Mouse (Mus musculus): ENCODE data around the gene Pan2. TPM values are rescaled to one million over a fixed set of nuclear protein-coding genes. Genes with fewer than 3 reads are reported as not detected.
"Not testable (repeated sequence)": the region's sequence is repeated elsewhere in the genome, so short reads cannot be mapped to it uniquely, and the experiment has no call there.

Gene Pan2
- total RNA-seq, 2 experiments from 2014 or later: 12.9 to 13.2 TPM

DNA sequence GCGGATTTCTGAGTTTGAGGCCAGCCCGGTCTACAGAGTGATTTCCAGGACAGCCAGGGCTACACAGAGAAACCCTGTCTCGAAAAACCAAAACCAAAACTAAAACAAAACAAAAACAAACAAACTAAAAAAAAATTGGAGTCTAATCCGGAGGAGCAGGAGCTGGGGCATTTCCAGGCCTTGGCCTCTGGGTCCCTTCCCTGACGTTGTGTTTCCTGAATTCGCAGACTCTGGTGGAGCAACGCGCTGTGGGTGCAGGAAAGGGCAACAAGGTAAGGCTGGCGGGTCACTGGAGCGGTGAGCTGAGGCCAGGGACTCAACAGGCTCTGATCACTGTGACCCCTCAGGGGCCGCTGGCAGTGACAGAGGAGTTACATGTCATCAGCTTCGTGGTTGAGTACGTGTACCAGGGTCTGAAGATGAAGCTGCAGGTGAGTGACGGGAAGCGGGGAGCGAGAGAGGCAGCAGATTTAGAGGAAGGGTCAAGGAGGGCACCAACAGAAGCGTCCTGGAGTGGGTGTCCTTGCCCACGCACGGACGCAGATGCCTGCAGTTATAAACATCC, 20.2 kb upstream of the Pan2 start:
- no peak for DNase-seq (ENCODE audit: low spot score in 2 of 2)

DNA sequence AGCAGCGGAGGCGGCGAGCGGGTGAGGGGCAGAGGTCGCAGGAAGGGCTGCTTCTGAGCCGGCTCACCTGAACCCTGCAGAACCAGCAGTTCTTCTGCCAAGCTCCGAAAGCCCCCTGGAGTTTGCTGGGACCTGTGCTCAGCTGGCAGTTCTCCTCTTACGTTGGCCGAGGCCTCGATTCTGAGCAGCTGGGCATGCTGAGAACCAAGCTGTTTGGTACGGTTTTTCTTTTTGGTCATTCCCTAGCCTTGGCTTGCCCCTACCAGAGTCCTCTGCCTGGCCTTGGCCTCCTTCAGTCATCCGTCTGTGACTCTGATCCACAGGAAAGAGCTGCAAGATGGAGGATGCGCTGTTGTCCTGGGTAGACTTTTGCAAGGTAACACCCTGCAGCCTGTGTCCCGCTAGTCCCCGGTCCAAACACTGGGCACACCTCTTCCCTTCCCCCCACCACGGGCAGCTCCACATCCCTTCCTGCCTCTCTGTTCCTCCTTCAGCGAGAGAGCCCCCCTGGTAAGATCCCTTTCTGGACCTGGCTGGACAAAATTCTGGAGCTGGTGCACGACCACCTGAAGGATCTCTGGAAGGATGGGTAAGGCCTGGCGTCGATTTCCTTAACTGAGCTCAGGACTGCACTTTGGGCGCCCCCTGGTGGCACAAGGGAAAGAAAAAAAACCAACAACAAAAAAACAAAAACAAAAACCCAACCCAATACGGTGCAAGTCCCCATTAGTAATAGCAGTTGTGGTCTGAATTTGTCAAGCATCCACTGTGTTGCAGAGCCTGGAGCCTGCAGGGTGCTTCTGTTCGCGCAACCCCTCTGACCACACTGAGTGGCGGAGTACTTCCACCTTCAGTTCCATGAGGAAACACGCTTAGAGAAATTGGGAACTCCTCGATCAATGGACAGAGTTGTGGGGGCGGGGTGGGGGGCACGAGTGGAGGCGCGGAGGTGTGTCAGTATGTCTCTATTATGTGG, 19.2 kb upstream of the Pan2 start:
- peak in 1 of 2 experiments; percentile 70 for DNase-seq (ENCODE audit: low spot score in 2 of 2)

DNA sequence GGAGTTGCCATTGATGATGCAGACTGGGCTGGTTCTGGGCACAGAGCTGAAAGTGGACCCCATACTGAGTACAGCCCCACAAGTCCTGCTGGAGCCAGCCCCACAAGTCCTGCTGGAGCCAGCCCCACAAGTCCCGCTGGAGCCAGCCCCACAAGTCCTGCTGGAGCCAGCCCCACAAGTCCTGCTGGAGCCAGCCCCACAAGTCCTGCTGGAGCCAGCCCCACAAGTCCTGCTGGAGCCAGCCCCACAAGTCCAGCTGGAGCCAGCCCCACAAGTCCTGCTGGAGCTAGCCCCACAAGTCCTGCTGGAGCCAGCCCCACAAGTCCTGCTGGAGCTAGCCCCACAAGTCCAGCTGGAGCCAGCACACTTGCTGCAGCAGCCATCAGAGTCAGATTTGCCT, 12.5 kb upstream of the Pan2 start:
- DNase-seq (ENCODE audit: low spot score in 2 of 2): not testable (repeated sequence)

DNA sequence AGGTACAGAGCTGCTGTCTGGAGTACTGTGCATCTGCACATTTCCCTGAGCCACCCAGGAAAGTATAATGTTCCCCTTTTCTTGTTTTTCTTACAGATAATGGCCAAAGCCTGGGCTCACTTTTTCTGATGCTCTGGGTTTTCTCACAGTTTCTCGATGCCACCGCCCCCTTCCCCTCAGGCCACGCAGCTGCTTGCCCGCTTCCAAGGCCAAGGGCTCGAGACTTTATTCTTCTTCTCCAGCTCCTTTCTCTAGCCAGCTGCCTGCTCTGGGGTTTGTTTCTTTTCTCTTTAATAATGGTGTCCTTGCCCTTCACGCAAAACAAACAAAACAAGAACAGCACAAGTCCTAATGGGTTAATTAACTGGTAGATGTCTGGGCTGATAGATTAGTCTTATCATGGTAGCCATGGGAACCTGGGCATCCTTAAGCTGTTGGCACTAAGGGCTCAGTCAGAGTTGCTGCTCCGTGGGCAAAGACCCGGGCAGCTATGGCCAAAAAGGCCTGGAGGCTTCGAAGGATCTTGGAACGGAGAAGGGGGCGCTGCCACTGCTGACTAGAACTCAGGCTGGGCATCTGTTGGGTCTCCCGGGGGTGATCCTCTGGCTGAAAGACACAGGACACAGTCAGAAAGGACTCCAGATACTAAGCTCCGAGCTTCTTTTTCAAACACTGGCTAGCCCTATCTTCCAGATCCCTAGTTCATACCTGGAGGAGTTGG, 6.6 kb upstream of the Pan2 start:
- no peak for DNase-seq (ENCODE audit: low spot score in 2 of 2)

DNA sequence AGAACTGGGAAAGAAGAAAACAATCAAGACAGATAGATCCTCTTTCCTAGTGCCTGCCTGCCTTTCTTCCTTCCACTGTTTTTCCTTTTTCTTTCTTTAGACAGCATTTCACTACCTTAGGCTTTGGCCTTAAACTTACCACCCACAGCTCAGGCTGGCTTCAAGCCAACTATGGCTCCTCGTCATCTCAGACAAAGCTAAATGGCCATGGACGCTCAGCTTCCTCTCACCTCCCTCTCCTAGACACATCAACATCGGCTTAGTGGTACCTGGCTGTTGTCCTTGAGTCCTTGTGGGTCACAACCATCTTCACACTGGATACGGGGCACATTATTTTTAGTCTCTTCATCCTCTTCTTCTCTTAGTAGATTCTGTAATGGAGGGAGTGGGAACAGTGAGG, 5.9 kb upstream of the Pan2 start:
- no peak for DNase-seq (ENCODE audit: low spot score in 2 of 2)

DNA sequence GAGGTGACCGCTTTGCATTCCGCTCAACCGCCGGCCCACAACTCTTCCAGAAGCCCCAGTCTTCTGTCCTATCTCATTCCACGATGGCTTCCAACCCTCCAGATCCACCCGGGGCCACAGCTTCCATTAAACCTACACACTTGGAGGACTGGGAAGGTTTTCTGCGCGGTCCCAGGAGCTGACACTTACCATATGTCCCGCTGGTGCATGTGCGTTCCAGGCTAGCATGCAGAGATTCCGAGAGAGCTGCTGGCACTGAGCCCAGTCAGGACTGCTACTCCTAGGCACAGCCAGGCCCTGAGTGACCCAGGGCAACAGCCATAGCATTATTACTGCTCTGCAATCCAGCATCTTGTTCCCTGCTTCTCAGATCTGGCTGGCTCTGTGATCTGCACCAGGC, 5.5 kb upstream of the Pan2 start:
- no peak for DNase-seq (ENCODE audit: low spot score in 2 of 2)

DNA sequence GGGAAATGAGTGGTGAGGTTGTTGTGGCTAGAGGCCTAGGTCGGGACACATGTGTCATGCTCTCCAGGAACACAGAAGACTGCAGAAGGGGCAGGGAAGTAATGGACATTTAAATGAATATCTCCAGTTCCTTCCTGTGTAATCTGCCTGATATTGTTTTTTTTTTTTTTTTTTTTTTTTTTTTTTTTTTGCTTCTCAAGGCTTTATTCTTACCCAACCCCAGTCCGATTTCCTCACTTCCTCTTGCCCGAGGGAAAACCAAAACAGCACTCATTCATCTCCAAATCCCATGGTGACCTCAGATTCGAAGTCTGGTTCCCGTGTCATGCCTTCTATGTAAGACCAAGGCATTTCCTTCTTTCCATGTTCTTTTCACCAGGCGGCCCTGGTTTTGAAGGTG, 4.9 kb upstream of the Pan2 start:
- no peak for DNase-seq (ENCODE audit: low spot score in 2 of 2)

DNA sequence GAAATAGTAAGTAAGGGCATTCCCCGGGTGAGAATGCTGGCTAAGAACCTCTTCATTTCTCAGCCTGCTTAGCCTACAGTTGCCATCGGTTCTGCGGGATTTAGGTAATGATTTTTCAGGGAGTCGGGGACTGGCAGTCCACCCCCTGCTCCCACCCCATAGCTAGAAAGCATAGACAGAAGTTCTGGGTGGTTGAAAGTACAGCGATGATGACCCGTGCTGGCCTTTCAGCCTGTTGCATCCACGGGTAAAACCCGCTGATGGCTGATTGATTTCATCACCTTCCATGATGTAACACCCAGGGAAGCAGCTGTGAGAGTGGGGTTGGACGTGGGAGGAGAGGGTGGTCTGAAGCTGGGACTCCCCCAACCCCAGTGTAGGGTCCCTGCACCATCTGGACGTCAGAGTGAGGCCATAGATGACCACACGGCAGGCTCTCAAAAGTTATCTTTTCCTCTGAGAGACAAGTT, 4.4 kb upstream of the Pan2 start, which contains the start of gene Il23a:
TSS of gene Il23a (minus strand) at position 51 of the 470 bp plus-strand sequence.
- no peak for DNase-seq (ENCODE audit: low spot score in 2 of 2)

DNA sequence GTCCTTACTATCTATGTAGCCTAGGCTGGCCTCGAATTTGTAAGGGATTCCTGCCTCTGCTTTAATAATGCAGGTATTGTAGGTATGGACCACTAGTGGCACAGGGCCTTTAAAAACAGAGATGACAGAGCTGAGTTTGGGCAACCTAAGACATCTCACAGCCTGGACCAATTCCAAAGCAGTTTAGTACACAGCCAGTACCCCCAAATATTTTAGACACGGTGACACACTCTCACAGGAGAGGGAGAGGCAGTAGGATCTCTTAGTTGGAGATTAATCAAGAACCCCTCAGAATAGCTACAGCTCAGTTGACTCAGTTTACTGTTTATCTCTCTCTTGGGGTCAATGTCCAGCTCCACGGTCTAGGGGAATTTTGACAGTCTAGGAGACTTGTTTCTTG, 778 bp upstream of the Pan2 start:
- peak in 1 of 2 experiments; percentile 6 for DNase-seq (ENCODE audit: low spot score in 2 of 2)

DNA sequence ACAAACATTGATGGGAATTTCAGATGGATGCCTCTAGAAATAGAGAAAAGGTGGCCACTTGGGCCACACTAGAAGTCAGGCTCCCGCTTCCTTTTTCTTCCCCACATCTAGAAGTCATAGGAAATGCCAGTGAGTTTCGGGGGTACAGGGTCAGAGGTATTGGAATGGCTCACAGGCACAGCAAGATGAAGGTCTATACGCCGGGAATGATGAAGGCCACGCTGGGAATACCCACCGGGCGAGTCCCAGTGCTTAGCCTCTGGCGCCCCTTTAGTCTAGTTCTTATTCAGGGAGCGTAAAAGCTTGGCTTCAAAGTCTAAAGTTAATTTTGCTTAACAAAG, 380 bp upstream of the Pan2 start:
- DNase-seq (ENCODE audit: low spot score in 2 of 2): no peak

DNA sequence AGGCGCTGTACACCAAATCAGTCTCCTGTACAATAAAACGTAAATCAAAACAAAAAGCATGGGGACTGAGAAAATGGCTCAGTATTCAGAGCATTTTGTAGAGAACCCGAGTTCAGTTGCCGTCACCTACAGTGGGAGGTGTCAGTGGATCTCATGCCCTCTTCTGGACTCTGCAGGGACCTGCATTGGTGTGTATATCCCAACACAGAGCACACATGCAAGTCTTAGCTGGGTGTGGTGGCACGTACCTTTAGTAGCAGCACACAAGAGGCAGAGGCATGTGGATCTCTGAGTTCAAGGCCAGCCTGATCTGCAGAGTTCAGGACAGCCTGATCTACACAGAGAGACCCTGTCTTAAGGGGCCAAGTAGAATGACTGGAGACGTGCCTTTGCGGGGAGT, 6.5 kb downstream of the Pan2 start:
- DNase-seq (ENCODE audit: low spot score in 2 of 2): no peak

DNA sequence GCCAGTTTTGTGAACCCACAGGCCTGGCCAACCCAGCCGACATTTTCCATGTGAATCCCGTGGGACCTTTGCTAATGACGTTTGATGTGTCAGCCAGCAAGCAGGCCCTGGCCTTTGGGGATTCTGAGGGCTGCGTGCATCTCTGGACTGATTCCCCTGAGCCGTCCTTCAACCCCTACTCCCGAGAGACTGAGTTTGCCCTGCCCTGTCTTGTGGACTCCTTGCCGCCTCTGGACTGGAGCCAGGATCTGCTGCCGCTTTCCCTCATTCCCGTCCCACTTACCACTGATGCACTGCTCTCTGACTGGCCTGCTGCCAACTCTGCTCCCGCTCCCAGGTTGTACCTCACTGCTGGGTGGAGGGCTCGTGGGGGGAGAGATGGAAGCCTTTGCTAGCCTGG, 7.0 kb downstream of the Pan2 start:
- DNase-seq (ENCODE audit: low spot score in 2 of 2): no peak

DNA sequence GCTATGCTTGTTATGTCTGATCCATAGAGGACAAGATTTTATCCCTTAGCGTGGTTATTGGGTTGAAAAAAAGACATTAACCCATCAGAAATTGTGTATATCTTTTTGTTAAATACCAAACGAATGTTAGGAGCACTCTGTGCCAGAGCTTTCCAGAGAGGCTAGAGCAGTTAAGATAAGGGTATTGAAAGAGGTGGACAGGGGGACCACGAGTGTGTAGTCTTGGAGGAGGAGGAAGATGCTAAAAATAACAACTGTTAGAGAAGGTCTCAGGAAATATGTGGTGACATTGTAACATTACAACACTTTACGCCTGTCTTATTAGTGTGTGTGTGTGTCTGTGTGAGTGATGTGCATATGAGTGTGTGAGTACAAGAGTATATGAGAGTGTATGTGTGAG, 7.8 kb downstream of the Pan2 start:
- no peak for DNase-seq (ENCODE audit: low spot score in 2 of 2)

DNA sequence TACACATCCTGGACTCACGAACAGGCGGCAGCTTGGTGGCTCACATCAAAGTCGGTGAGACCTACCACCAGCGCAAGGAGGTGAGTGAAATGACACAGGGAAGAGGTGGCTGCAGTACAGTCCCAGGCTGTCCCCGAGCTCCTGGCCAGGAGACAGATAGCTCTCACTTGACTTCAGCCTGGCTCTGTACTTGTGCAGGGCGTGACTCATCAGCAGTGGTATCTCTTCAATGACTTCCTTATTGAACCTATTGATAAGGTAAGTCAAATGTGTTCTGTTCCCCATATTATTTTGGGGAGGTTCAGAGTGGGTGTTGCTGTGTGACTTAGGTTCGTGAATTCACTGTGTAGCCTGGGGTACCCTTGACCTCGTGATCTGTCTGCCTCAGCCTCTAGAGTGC, 12.4 kb downstream of the Pan2 start:
- no peak for DNase-seq (ENCODE audit: low spot score in 2 of 2)

DNA sequence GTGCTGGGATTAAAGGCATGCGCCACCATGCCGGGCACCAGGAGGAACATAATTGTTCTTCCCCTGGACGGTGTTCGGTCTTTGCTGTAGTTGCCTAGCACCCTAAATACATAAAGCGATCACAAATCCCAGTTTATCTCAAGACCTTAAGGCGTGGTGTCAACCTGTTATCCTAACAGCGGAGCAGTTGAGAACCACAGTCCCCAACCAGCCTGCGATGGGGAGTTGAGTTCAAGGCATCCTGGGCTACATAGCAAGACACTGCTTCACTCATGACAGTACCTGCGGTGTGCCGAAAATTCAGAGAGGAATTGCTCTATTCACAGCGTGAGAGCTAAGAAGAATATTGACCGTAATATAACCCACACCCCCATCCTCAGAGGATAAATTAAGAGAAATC, 18.5 kb downstream of the Pan2 start:
- DNase-seq (ENCODE audit: low spot score in 2 of 2): no peak

DNA sequence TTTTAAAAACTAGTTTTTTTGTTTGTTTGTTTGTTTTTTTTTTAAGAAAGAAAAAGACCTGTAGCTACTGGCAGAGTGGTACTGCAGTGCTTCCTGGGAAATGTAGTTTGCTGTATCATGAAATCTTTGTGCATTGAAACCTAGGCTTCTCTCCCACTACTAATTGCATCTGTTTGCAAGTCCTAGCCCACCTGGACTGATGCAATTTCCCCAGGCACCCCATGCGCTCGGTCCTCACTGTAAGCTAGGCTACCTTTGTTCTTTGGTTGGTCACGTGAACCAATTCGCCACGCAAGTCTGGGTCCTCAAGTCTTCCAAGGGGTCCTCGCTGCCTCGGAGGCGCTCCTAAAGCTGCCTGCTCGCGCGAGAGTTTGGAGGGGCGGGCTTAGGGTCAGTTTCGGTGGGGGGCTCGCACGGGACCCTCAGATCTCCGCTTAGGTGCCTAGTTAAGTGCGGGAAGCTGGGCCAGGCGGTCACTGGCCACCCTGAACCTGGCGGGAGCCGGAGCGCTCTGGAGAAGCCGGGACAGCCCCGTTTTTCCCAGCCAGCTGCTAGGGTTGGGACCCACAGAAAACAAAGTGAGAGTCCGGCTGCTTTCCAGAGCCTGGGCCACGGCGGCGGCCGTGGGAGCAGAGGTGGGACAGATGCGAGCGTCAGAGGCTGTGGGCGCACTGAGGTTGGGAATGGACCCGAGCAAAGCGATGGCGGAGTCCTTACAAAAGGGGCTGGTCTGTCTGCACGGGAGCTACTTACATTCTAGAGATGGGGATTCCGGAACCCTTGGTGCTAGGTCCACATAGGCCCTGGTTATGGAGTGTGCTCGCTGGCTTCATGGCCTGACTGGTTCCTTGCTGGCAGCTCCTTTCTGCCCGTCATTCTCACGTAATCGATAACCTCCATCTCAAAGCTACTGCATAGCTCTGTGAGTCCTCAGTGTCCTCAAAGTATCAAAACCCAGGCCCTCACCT, 19.3 kb downstream of the Pan2 start, which contains the start of gene Cnpy2:
TSS of gene Cnpy2 (plus strand) at position 319 of the 968 bp plus-strand sequence.
- peak; percentile 80 to 89 for DNase-seq (ENCODE audit: low spot score in 2 of 2)

DNA sequence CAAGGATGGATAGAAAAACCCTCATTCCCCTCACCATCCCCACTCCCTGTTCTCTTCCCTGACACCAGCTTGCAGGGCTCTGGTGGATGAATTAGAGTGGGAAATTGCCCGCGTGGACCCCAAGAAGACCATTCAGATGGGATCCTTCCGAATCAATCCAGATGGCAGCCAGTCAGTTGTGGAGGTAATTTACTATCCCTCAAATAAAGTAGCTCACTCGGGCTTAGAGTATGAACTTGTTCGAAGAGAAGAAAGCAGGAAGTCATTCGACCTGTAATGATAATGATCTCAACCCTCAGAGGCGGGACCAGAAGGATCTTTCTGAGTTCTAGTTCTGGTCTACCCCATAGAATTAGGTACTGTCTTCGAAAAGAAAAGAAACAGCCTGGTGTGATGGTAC, 20.4 kb downstream of the Pan2 start:
- DNase-seq (ENCODE audit: low spot score in 2 of 2): no peak

DNA sequence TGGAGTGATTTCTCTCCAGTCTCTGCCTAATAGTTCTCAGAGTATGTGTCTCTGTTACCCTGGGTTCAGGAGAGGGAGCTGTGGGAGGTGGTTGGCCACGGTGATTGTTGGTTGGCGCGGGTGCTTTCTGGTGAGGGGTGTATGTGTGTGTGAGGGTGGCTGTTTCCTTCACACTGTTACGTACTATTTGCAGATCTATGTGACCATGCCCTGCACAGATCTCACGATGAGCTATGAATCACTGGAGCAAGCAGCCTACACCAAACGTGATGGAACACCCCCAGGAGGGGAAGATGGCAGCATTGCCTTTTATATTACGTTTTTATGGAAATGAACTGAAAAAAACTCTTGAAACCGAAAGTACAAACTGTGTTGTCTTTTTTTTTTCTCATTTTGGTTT, 23.7 kb downstream of the Pan2 start:
- DNase-seq (ENCODE audit: low spot score in 2 of 2): no peak

DNA sequence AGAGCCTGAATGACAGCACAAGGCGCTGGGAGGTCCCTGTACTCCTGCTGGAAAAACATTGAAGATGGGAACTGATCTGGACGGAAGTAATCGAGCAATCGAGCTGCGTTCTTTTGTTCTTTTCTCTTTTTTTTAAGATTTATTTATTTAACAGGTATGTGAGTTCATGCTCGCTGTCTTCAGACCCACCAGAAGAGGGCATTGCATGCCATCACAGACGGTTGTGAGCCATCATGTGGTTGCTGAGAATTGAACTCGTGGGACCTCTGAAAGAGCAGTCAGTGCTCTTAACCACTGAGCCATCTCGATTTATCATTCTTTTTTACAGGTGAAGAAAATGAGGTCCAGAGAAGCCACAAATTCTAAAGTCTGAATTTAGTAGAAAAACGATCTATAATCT, 24.5 kb downstream of the Pan2 start:
- no peak for DNase-seq (ENCODE audit: low spot score in 2 of 2)

DNA sequence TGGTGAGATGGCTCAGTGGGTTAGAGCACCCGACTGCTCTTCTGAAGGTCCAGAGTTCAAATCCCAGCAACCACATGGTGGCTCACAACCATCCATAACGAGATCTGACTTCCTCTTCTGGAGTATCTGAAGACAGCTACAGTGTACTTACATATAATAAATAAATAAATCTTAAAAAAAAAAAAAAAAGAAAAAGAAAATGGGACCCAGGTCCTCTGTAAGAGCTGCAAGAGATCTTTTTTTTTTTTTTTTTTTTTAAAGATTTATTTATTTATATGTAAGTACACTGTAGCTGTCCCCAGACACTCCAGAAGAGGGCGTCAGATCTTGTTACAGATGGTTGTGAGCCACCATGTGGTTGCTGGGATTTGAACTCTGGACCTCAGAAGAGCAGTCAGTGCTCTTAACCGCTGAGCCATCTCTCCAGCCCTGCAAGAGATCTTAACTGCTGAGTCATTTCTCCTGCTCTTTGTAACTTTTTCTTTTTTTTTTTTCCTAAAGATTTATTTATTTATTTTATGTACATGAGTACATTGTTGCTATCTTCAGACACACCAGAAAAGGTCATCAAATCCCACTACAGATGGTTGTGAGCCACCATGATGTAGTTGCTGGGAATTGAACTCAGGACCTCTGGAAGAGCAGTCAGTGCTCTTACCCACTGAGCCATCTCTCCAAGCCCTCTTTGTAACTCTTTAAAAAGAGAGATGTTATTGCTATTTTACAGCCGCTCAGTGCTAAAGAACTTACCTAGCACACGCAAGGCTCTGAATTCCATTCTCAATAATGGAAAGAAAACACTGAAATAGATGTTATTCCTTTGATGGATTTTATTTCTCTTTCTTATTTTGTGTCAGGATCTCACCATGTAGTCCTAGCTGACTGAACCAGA, 29.5 kb downstream of the Pan2 start:
- DNase-seq (ENCODE audit: low spot score in 2 of 2): not testable (repeated sequence)
